17 mouse cellular contexts compared by ENCODE assay signal in the genomic region with DNA sequence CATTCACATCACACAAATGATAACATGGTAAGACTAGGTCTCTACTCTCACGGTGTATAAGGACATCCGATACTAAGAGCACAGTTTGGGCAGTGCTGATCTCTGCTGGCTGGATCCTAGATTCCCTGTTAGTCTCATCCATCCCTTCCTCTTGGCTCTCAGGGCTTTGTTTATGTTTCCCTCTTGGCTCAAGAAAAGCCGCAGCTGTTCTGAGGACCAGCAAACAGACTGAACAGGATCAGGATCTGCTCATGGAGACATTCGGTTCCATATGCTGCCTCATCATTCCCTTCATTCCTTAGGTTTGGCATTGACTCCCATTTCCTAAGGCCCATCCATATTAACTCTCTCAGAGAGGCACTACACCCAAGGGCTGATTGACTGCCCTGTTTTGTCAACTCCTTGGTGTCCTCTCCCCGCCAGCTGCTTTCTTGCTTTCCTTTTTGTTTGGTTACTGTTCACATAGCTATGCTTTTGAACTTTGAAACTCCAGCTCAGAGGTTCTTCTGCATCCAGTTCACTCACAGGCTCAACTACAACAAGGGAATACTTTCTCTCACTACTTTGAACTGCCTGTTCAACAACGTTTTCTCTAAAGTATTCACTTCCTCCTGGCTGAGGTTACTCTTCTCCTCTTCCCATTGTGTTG.
DNase-seq lines count a peak whose midpoint lies in the region; ATAC-seq and TF ChIP-seq lines count a peak whose summit lies in the region.
"Had no signal": no experiment of that assay in that cellular context is flagged by ENCODE, and none has a peak within 500 bp of the region (broad histone marks: within the 10 kb centered on the region; RNA-seq: fewer than 3 reads in every experiment).

No protein-coding gene starts in this region.

- H3K27me3 ChIP-seq in kidney, embryonic 14.5 days (ENCODE audit: control insufficient read depth, insufficient read depth, low read length), result no peaks in the 10 kb centered on the region
- no peaks in the 10 kb centered on the region for H3K27me3 ChIP-seq in lung, postnatal 0 days (replicated peaks; ENCODE audit: insufficient read depth, low read length)
- no peaks in the 10 kb centered on the region for H3K27me3 ChIP-seq in stomach, postnatal 0 days (ENCODE audit: control insufficient read depth, insufficient read depth, low read length)
- no peaks in the 10 kb centered on the region for H3K27me3 ChIP-seq in forebrain, embryonic 15.5 days
- H3K27me3 ChIP-seq: embryonic facial prominence, embryonic 15.5 days; heart, embryonic 15.5 days; neural tube, embryonic 15.5 days had no signal

- ATAC-seq in kidney, embryonic 14.5 days (ENCODE audit: low FRiP score, low TSS enrichment), result peak; percentile 83; the same call in 1 of the 2 replicates
- ATAC-seq in lung, postnatal 0 days, result peak; percentile 82
- peak; percentile 35; the same call in 1 of the 2 replicates for ATAC-seq in stomach, postnatal 0 days (ENCODE audit: low FRiP score, low TSS enrichment)
- no peak for ATAC-seq in forebrain, embryonic 15.5 days (replicated peaks)

- TF ChIP-seq EP300 in lung, postnatal 0 days (IDR thresholded peaks at IDR 0.05), result peak; percentile 49; the same call in 1 of the 2 replicates
- TF ChIP-seq EP300 in stomach, postnatal 0 days (optimal IDR thresholded peaks at IDR 0.05), result no peak

- no peak overlapping the region; the same call in 1 of the 2 replicates for H3K27ac ChIP-seq in kidney, embryonic 14.5 days (ENCODE audit: low read depth, low read length)
- H3K27ac ChIP-seq in lung, postnatal 0 days (ENCODE audit: low read length), result no peak overlapping the region
- no peak overlapping the region for H3K27ac ChIP-seq in stomach, postnatal 0 days (replicated peaks)
- H3K27ac ChIP-seq in forebrain, embryonic 15.5 days (replicated peaks), result no peak overlapping the region
- H3K27ac ChIP-seq: embryonic facial prominence, embryonic 15.5 days; heart, embryonic 15.5 days; hindbrain, embryonic 14.5 days; macrophage; neural tube, embryonic 15.5 days had no signal

- TF ChIP-seq CTCF in lung, postnatal 0 days (IDR thresholded peaks at IDR 0.05), result 0 out of 2 replicates have a peak, but pooled peaks have one; percentile 20
- peak; percentile 34 for TF ChIP-seq CTCF in stomach, postnatal 0 days (IDR thresholded peaks at IDR 0.05; ENCODE audit: low read depth)

- no peak overlapping the region for H3K4me3 ChIP-seq in kidney, embryonic 14.5 days (ENCODE audit: low read length)
- H3K4me3 ChIP-seq in lung, postnatal 0 days (ENCODE audit: low read depth, low read length), result no peak overlapping the region
- H3K4me3 ChIP-seq in stomach, postnatal 0 days (ENCODE audit: low read depth, low read length), result no peak overlapping the region
- H3K4me3 ChIP-seq in forebrain, embryonic 15.5 days, result no peak overlapping the region
- H3K4me3 ChIP-seq: embryonic facial prominence, embryonic 15.5 days; heart, embryonic 15.5 days; neural tube, embryonic 15.5 days had no signal

- H3K9me3 ChIP-seq in kidney, embryonic 14.5 days (ENCODE audit: control insufficient read depth, low read length), result no peaks in the 10 kb centered on the region
- H3K9me3 ChIP-seq in lung, postnatal 0 days (ENCODE audit: low read length), result no peaks in the 10 kb centered on the region
- no peaks in the 10 kb centered on the region for H3K9me3 ChIP-seq in stomach, postnatal 0 days (ENCODE audit: control insufficient read depth, low read length)
- H3K9me3 ChIP-seq in forebrain, embryonic 15.5 days, result no peaks in the 10 kb centered on the region
- H3K9me3 ChIP-seq: embryonic facial prominence, embryonic 15.5 days; heart, embryonic 15.5 days; neural tube, embryonic 15.5 days had no signal

- no peak overlapping the region for H3K9ac ChIP-seq in kidney, embryonic 14.5 days (ENCODE audit: low read depth, low read length)
- H3K9ac ChIP-seq in lung, postnatal 0 days (replicated peaks; ENCODE audit: low read depth), result no peak overlapping the region
- H3K9ac ChIP-seq in stomach, postnatal 0 days (ENCODE audit: low read length), result no peak overlapping the region
- H3K9ac ChIP-seq in forebrain, embryonic 15.5 days (replicated peaks), result no peak overlapping the region
- H3K9ac ChIP-seq: embryonic facial prominence, embryonic 15.5 days; heart, embryonic 15.5 days; hindbrain, embryonic 14.5 days; neural tube, embryonic 15.5 days had no signal

- H3K36me3 ChIP-seq in kidney, embryonic 14.5 days (ENCODE audit: control insufficient read depth, insufficient read depth, low read length), result no peaks in the 10 kb centered on the region
- no peaks in the 10 kb centered on the region for H3K36me3 ChIP-seq in lung, postnatal 0 days (ENCODE audit: insufficient read depth, low read length)
- no peaks in the 10 kb centered on the region for H3K36me3 ChIP-seq in stomach, postnatal 0 days (ENCODE audit: control insufficient read depth, insufficient read depth, low read length)
- H3K36me3 ChIP-seq in forebrain, embryonic 15.5 days, result no peaks in the 10 kb centered on the region
- H3K36me3 ChIP-seq: embryonic facial prominence, embryonic 15.5 days; heart, embryonic 15.5 days; neural tube, embryonic 15.5 days had no signal

- H3K4me1 ChIP-seq in kidney, embryonic 14.5 days (ENCODE audit: control insufficient read depth, insufficient read depth, low read length), result no peaks in the 10 kb centered on the region
- no peaks in the 10 kb centered on the region for H3K4me1 ChIP-seq in lung, postnatal 0 days (ENCODE audit: insufficient read depth, low read depth, low read length)
- no peaks in the 10 kb centered on the region for H3K4me1 ChIP-seq in stomach, postnatal 0 days (replicated peaks; ENCODE audit: control insufficient read depth, insufficient read depth)
- no peaks in the 10 kb centered on the region for H3K4me1 ChIP-seq in forebrain, embryonic 15.5 days
- H3K4me1 ChIP-seq: embryonic facial prominence, embryonic 15.5 days; heart, embryonic 15.5 days; neural tube, embryonic 15.5 days had no signal

- DNase-seq in urinary bladder, postnatal 14 days (ENCODE audit: low spot score), result peak; percentile 18
- DNase-seq in urinary bladder, adult 2 months (ENCODE audit: low spot score), result no peak
- DNase-seq in lung, postnatal 0 days (ENCODE audit: low spot score), result peak; percentile 70
- DNase-seq in stomach, postnatal 0 days (ENCODE audit: low spot score), result no peak
- no peak for DNase-seq in layer of hippocampus, postnatal 14 days (ENCODE audit: low spot score in 2 of 2)
- DNase-seq: adrenal gland, adult 2 months; cerebellum, postnatal 25 days; gastrocnemius, postnatal 36 days; left cerebral cortex, postnatal 4 days; right cerebral cortex, postnatal 14 days had no signal

- 53% methylated on average over 6 of the region's 6 CpGs for WGBS in kidney, embryonic 14.5 days
- WGBS in lung, postnatal 0 days, result 44% methylated on average over 6 of the region's 6 CpGs
- WGBS in stomach, postnatal 0 days, result 53% methylated on average over 6 of the region's 6 CpGs
- WGBS in forebrain, embryonic 15.5 days, result 84% methylated on average over 6 of the region's 6 CpGs

- H3K4me2 ChIP-seq in kidney, embryonic 14.5 days (replicated peaks; ENCODE audit: low read depth, low read length), result no peak overlapping the region
- no peak overlapping the region for H3K4me2 ChIP-seq in lung, postnatal 0 days (replicated peaks; ENCODE audit: low read depth, low read length)
- no peak overlapping the region for H3K4me2 ChIP-seq in stomach, postnatal 0 days (replicated peaks; ENCODE audit: low read depth)
- H3K4me2 ChIP-seq in forebrain, embryonic 15.5 days (replicated peaks), result no peak overlapping the region
- H3K4me2 ChIP-seq: embryonic facial prominence, embryonic 15.5 days; heart, embryonic 15.5 days; hindbrain, embryonic 14.5 days; neural tube, embryonic 15.5 days had no signal

Comparison
In these comparisons a context has a peak if more than half of its experiments do, and no peak if none do; other contexts are left out.
1. DNase-seq: peak in urinary bladder, postnatal 14 days (single experiment) and lung, postnatal 0 days (single experiment); none in urinary bladder, adult 2 months (single experiment), stomach, postnatal 0 days (single experiment) and layer of hippocampus, postnatal 14 days (0 of 2).